Mouse (Mus musculus): ENCODE results near the gene Lpcat1.

DNA sequence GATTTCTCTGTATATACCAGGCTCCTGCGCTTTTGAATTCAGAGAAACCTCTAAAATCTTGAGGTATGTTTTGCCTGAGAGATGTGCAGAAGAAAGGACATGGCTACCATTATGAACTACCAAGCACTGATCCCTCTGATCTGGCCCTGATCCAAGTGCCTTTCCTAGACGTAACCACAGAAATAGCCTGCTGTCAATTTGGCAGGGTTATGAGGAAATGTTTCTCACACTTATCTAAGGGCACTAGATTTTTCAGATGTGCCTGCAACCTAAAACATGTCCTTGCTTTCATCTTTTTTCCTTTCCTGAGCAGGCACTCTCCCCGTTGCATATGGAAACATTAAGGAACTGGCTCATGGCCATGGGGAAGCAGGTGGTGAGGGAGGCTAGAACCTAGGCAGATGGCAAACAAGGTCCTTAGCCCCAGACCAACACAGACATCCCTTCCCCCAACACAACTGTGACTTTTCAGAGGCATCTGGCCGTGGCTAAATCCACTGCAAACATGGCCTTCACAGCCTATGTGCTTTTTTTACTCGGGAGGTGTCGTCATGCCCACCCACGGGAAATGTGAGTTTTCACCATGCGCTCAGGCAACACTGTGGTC is 23.7 kb downstream of the Lpcat1 start:
- TF ChIP-seq CTCF (IDR thresholded peaks at IDR 0.05; ENCODE audit: borderline replicate concordance, extremely low read depth, insufficient read depth, insufficient read length) (no peak), POLR2A (IDR thresholded peaks at IDR 0.05; ENCODE audit: borderline replicate concordance, extremely low read depth, insufficient read depth, insufficient read length, poor library complexity, severe bottlenecking) (no peak)

Measured in brain, embryonic 14.5 days (tissue).